Mouse (Mus musculus) heart, adult 2 months (tissue): ENCODE data around the gene Gm16181.

Source experiments
- CTCF ChIP-seq: fragments of 200-600 bp; IDR thresholded peaks from 2 replicates; pipeline ENCODE4 v1.8.1; 2022; ENCODE audit warnings: antibody characterized with exemption, mild to moderate bottlenecking, moderate library complexity
- EP300 ChIP-seq: fragments of 200-500 bp; IDR thresholded peaks from 2 replicates; pipeline ENCODE4 v1.6.1; 2011; ENCODE audit warnings: low read depth, low read length, control low read depth; ENCODE audit not compliant: insufficient read depth

GRCm38 (mm10) chr17:35245731-35246623 lies 25.3 kb downstream of the Gm16181 start:
- no peak for TF ChIP-seq EP300
- peak; percentile 64 for TF ChIP-seq CTCF
